Mouse (Mus musculus) CH12.LX (cell line): ENCODE results near the gene Ppil1. TPM values are rescaled to one million over a fixed set of nuclear protein-coding genes. Genes with fewer than 3 reads are reported as not detected.

Source experiments
- DNase-seq: peaks from one replicate; pipeline ENCODE4 v3.0.0-alpha.2; 2013; ENCODE audit errors: extremely low read depth
- H3K27ac ChIP-seq: 2 replicates; pipeline ENCODE4 v1.5.1; 2012; ENCODE audit warnings: low read depth, mild to moderate bottlenecking, control low read depth, moderate library complexity; ENCODE audit not compliant: insufficient read depth
- H3K27me3 ChIP-seq: replicated peaks from 2 replicates; pipeline ENCODE3; 2012; ENCODE audit warnings: inconsistent platforms
- H3K36me3 ChIP-seq, 2 experiments: replicated peaks in 1 of 2; 2 replicates each; pipeline versions ENCODE3 to v1.6.1; 2012; ENCODE audit warnings: inconsistent platforms in 1 of 2, low read length in 1 of 2, mild to moderate bottlenecking in 1 of 2, mixed read lengths in 1 of 2, moderate library complexity in 1 of 2; ENCODE audit not compliant: control insufficient read depth in 1 of 2, insufficient read depth in 1 of 2
- H3K4me1 ChIP-seq, 2 experiments: 2 replicates each; pipeline ENCODE4 v1.6.1; 2012; ENCODE audit warnings: inconsistent platforms in 1 of 2, moderate library complexity in 1 of 2; ENCODE audit not compliant: insufficient read depth in 2 of 2, control insufficient read depth in 1 of 2
- H3K4me2 ChIP-seq: 2 replicates; pipeline ENCODE4 v1.6.1; 2012; ENCODE audit warnings: low read depth, mild to moderate bottlenecking, control low read depth; ENCODE audit not compliant: poor library complexity, insufficient read depth, severe bottlenecking
- H3K4me3 ChIP-seq, 3 experiments: fragments of 150-350 bp in 1 of 3; sonication (generic) in 1 of 3; replicated peaks in 1 of 3; 2 replicates each; pipeline versions ENCODE3 to v1.5.1; 2011 to 2012; ENCODE audit warnings: low read depth in 2 of 3, low read length in 2 of 3, mild to moderate bottlenecking in 2 of 3, moderate library complexity in 2 of 3, control low read depth in 1 of 3, improper control_type of control experiment in 1 of 3, inconsistent platforms in 1 of 3, mixed read lengths in 1 of 3; ENCODE audit not compliant: poor library complexity in 1 of 3
- H3K79me2 ChIP-seq: replicated peaks from 2 replicates; pipeline ENCODE4 v1.6.1; 2012; ENCODE audit warnings: mild to moderate bottlenecking, moderate library complexity; ENCODE audit not compliant: control insufficient read depth, poor library complexity, insufficient read depth, severe bottlenecking; ENCODE audit errors: extremely low read depth
- H3K9ac ChIP-seq: 2 replicates; pipeline ENCODE4 v1.6.1; 2012; ENCODE audit warnings: low read depth, mild to moderate bottlenecking, control low read depth, moderate library complexity; ENCODE audit not compliant: insufficient read depth
- H3K9me3 ChIP-seq: replicated peaks from 2 replicates; pipeline ENCODE3; 2012; ENCODE audit warnings: low read length, inconsistent platforms, mixed read lengths
- CHD2 ChIP-seq: IDR thresholded peaks from 2 replicates; pipeline ENCODE4 v1.6.1; 2011; ENCODE audit warnings: low read length, improper control_type of control experiment
- E2F4 ChIP-seq: IDR thresholded peaks from 2 replicates; pipeline ENCODE4 v1.6.1; 2011; ENCODE audit warnings: low read depth, low read length, improper control_type of control experiment; ENCODE audit not compliant: insufficient replicate concordance
- ELF1 ChIP-seq: IDR thresholded peaks from 2 replicates; pipeline ENCODE4 v1.6.1; 2014; ENCODE audit warnings: low read depth, mild to moderate bottlenecking, inconsistent platforms, low read length, improper control_type of control experiment
- EP300 ChIP-seq: IDR thresholded peaks from 2 replicates; pipeline ENCODE4 v1.6.1; 2011; ENCODE audit warnings: low read length, improper control_type of control experiment
- HCFC1 ChIP-seq: IDR thresholded peaks from 2 replicates; pipeline ENCODE4 v1.6.1; 2012; ENCODE audit warnings: low read depth, mild to moderate bottlenecking, inconsistent platforms, low read length, improper control_type of control experiment
- IRF4 ChIP-seq: IDR thresholded peaks from 2 replicates; pipeline ENCODE4 v1.6.1; 2014; ENCODE audit warnings: low read depth, mild to moderate bottlenecking, inconsistent platforms, low read length, improper control_type of control experiment
- JUND ChIP-seq: conservative IDR thresholded peaks from 2 replicates; pipeline ENCODE4 v1.6.1; 2011; ENCODE audit warnings: low read depth, low read length, improper control_type of control experiment
- KAT2A ChIP-seq: IDR thresholded peaks from 2 replicates; pipeline ENCODE4 v1.6.1; 2012; ENCODE audit warnings: low read length, improper control_type of control experiment, inconsistent platforms; ENCODE audit not compliant: insufficient replicate concordance
- MAX ChIP-seq: IDR thresholded peaks from 2 replicates; pipeline ENCODE4 v1.6.1; 2011; ENCODE audit warnings: low read length, improper control_type of control experiment
- MXI1 ChIP-seq: IDR thresholded peaks from 2 replicates; pipeline ENCODE4 v1.6.1; 2011; ENCODE audit warnings: mild to moderate bottlenecking, low read depth, low read length, improper control_type of control experiment
- MYC ChIP-seq: IDR thresholded peaks from 2 replicates; pipeline ENCODE4 v1.6.1; 2011; ENCODE audit warnings: low read depth, mild to moderate bottlenecking, improper control_type of control experiment, low read length
- NELFE ChIP-seq: IDR thresholded peaks from 2 replicates; pipeline ENCODE4 v1.6.1; 2011; ENCODE audit warnings: low read depth, low read length, improper control_type of control experiment
- NRF1 ChIP-seq: IDR thresholded peaks from 2 replicates; pipeline ENCODE4 v1.6.1; 2014; ENCODE audit warnings: low read depth, mild to moderate bottlenecking, inconsistent platforms, low read length, improper control_type of control experiment, moderate library complexity
- POLR2A ChIP-seq: IDR thresholded peaks from 2 replicates; pipeline ENCODE4 v1.6.1; 2011; ENCODE audit warnings: low read depth, mild to moderate bottlenecking, improper control_type of control experiment, low read length
- POLR2AphosphoS2 ChIP-seq: IDR thresholded peaks from 2 replicates; pipeline ENCODE4 v1.6.1; 2011; ENCODE audit warnings: low read depth, low read length, improper control_type of control experiment
- RCOR1 ChIP-seq: conservative IDR thresholded peaks from 2 replicates; pipeline ENCODE4 v1.6.1; 2012; ENCODE audit warnings: low read depth, mild to moderate bottlenecking, inconsistent platforms, low read length, improper control_type of control experiment
- SIN3A ChIP-seq: IDR thresholded peaks from 2 replicates; pipeline ENCODE4 v1.6.1; 2012; ENCODE audit warnings: low read length, improper control_type of control experiment, inconsistent platforms
- TBP ChIP-seq: conservative IDR thresholded peaks from 2 replicates; pipeline ENCODE4 v1.6.1; 2011; ENCODE audit warnings: low read depth, low read length, improper control_type of control experiment
- TCF12 ChIP-seq: IDR thresholded peaks from 2 replicates; pipeline ENCODE4 v1.6.1; 2014; ENCODE audit warnings: low read depth, mild to moderate bottlenecking, inconsistent platforms, low read length, improper control_type of control experiment
- UBTF ChIP-seq: IDR thresholded peaks from 2 replicates; pipeline ENCODE4 v1.6.1; 2012; ENCODE audit warnings: low read depth, mild to moderate bottlenecking, inconsistent platforms, low read length, improper control_type of control experiment, moderate library complexity
- ZMIZ1 ChIP-seq: IDR thresholded peaks from 2 replicates; pipeline ENCODE4 v1.6.1; 2012; ENCODE audit warnings: low read depth, mild to moderate bottlenecking, inconsistent platforms, low read length, improper control_type of control experiment
- ZNF384 ChIP-seq: IDR thresholded peaks from 2 replicates; pipeline ENCODE4 v1.6.1; 2012; ENCODE audit warnings: low read depth, low read length, improper control_type of control experiment, inconsistent platforms
- dilution Hi-C: fragments of 300-500 bp; cut with MboI; formaldehyde crosslinking; loops from 2 replicates; pipeline ENCODE4 v1.14.3; 2020; ENCODE audit warnings: low sequenced_read_pairs; ENCODE audit not compliant: extremely low pct_unique_long_range_greater_than_20kb, extremely low pct_ligation_motif_present
- in situ Hi-C: fragments of 300-500 bp; cut with MboI; formaldehyde crosslinking; loops from 3 replicates; pipeline ENCODE4 v1.14.3; 2019; ENCODE audit warnings: low sequenced_read_pairs, low pct_ligation_motif_present, low pct_unique_long_range_greater_than_20kb, mixed read lengths
- polyA plus RNA-seq: library from polyadenylated mRNA; unstranded; fragments of >175 nt; gene quantifications from 2 replicates; pipeline ENCODE4 v1.2.1, GENCODE M21; 2012; ENCODE audit warnings: low read depth; ENCODE audit not compliant: insufficient read length
- total RNA-seq, 2 experiments: library from RNA; depleted of rRNA; stranded (reverse); fragments of 300-350 nt in 1 of 2; fragments of >200 nt in 1 of 2; gene quantifications; 2 replicates each; pipeline ENCODE4 v1.2.3; 2012 to 2014

The Ppil1 gene
- total RNA-seq (2012; rRNA removed) (97.2 and 123 TPM in 2 replicates), total RNA-seq (2014; rRNA removed) (135 and 143 TPM in 2 replicates), polyA plus RNA-seq (107 and 110 TPM in 2 replicates)

GRCm38 (mm10) chr17:29263840-29264633 lies at the start of gene Ppil1:
TSS of gene Ppil1 (minus strand) at chr17:29264186.
- Histone ChIP-seq H3K4me2 (peak within 1 kb of the TSS; percentile 72), H3K79me2 (peaks cover 31% of the 10 kb centered on the region), H3K9ac (peak within 1 kb of the TSS; percentile 85), H3K27ac (peak within 1 kb of the TSS; percentile 84), H3K4me1 (peaks cover 13 to 34% of the 10 kb centered on the region in 2 experiments), H3K27me3 (no peaks in the 10 kb centered on the region), H3K36me3 (peaks cover 9 to 18% of the 10 kb centered on the region in 2 experiments), H3K4me3 (peak within 1 kb of the TSS; percentile 78 to 92 (median 87)), H3K9me3 (no peaks in the 10 kb centered on the region)
- peak; percentile 85 for DNase-seq
- TF ChIP-seq POLR2AphosphoS2 (peak; percentile 46; the same call in 1 of the 2 replicates), TCF12 (peak; percentile 79), TBP (peak; percentile 67; the same call in 1 of the 2 replicates), MYC (peak; percentile 88; the same call in 1 of the 2 replicates), HCFC1 (peak; percentile 75), ZMIZ1 (0 out of 2 replicates have a peak, but pooled peaks have one; percentile 37), MAX (peak; percentile 81), EP300 (no peak), JUND (no peak), ELF1 (peak; percentile 73), KAT2A (0 out of 2 replicates have a peak, but pooled peaks have one; percentile 58), RCOR1 (no peak), E2F4 (peak; percentile 99), NRF1 (0 out of 2 replicates have a peak, but pooled peaks have one; percentile 17), MXI1 (peak; percentile 78), ZNF384 (no peak), CHD2 (0 out of 2 replicates have a peak, but pooled peaks have one; percentile 2), POLR2A (peak; percentile 56; the same call in 1 of the 2 replicates), NELFE (peak; percentile 51), SIN3A (peak; percentile 87; the same call in 1 of the 2 replicates), IRF4 (0 out of 2 replicates have a peak, but pooled peaks have one; percentile 18), UBTF (no peak)
- dilution Hi-C loops (no loop called here), in situ Hi-C loops (loop anchor here (5.0 kb wide), 2 partner anchors 103 to 248 kb away; no protein-coding TSS in a partner anchor)
